Mouse (Mus musculus): ENCODE results near the gene Narfl.

- TF ChIP-seq ETS1 (IDR thresholded peaks at IDR 0.05; ENCODE audit: low read depth, low read length) = no peak
- no peak for TF ChIP-seq GATA1 (IDR thresholded peaks at IDR 0.05; ENCODE audit: low read depth, low read length)
- no peak for TF ChIP-seq KAT2A (conservative IDR thresholded peaks at IDR 0.05; ENCODE audit: low read depth, low read length)
- TF ChIP-seq POLR2A (IDR thresholded peaks at IDR 0.05; ENCODE audit: control insufficient read depth in 1 of 2, insufficient read depth in 1 of 2, low read depth in 1 of 2, low read length in 2 of 2, poor library complexity in 1 of 2) = no peak
- no peak for TF ChIP-seq POLR2AphosphoS5 (IDR thresholded peaks at IDR 0.05; ENCODE audit: borderline replicate concordance, low read depth, low read length)
- no peak for TF ChIP-seq CHD2 (IDR thresholded peaks at IDR 0.05; ENCODE audit: low read length)
- no peak for TF ChIP-seq MYC (IDR thresholded peaks at IDR 0.05; ENCODE audit: low read depth, low read length)
- TF ChIP-seq TBP (IDR thresholded peaks at IDR 0.05; ENCODE audit: low read depth, low read length) = no peak
- no peak for TF ChIP-seq MYB (IDR thresholded peaks at IDR 0.05; ENCODE audit: low read depth, low read length)
- no peak for TF ChIP-seq EP300 (IDR thresholded peaks at IDR 0.05; ENCODE audit: low read depth in 1 of 2, low read length in 2 of 2)
- no peak for TF ChIP-seq ZKSCAN1 (IDR thresholded peaks at IDR 0.05; ENCODE audit: low read depth, low read length)
- no peak for TF ChIP-seq ZNF384 (IDR thresholded peaks at IDR 0.05; ENCODE audit: low read depth, low read length)
- TF ChIP-seq CTCF (IDR thresholded peaks at IDR 0.05 in 2 of 3, conservative IDR thresholded peaks at IDR 0.05 in 1 of 3; ENCODE audit: control insufficient read depth in 1 of 3, insufficient read depth in 1 of 3, low read depth in 2 of 3, low read length in 3 of 3, poor library complexity in 1 of 3, severe bottlenecking in 1 of 3) = no peak
- TF ChIP-seq BHLHE40 (IDR thresholded peaks at IDR 0.05; ENCODE audit: borderline replicate concordance, low read depth, low read length) = no peak
Observed at GRCm38 (mm10) chr17:25809606-25810340, 36.2 kb downstream of the Narfl start.
